In the genomic region with DNA sequence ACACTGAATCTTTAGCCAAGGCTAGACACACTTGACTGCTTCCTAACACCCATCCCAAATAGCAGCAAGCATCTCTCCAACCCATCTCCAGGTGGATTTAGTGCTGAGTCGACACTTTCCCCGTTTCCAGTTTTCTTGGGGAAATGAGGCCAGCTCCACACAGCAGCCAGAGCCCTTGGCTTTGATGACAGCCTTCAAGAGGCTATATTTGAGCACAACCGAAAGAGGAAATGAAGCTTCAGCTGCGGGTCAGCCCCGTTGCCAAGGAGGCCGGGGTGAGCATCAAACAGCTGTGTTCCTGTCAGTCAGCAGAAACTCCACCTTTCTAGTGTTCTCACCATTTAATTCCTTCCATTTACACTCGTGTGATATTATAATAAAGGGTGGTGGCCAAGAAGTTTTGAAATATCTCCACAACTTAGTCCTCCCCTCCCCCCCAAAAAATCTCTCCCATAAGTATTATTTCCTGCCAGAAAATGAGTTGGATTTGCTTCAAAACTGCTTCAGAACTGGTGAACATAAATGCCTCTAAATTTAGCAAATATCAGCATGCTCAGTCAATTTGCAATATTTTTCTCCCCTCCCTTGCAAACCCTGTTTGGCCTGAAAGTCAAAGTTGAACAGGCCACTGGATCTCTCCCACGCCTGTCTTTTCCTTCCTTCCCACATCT, we compare ENCODE assay signal across 9 mouse cellular contexts.
A peak's percentile ranks its signal among the peaks of the same experiment; 100 is the strongest.
DNase-seq lines count a peak whose midpoint lies in the region; ATAC-seq and TF ChIP-seq lines count a peak whose summit lies in the region.
"Had no signal": no experiment of that assay in that cellular context is flagged by ENCODE, and none has a peak within 500 bp of the region (broad histone marks: within the 10 kb centered on the region; RNA-seq: fewer than 3 reads in every experiment).

No protein-coding gene starts in this region.

- TF ChIP-seq EP300 in liver, postnatal 0 days (IDR thresholded peaks at IDR 0.05; ENCODE audit: low read depth): no peak

- no peak overlapping the region for H3K4me3 ChIP-seq in heart, embryonic 15.5 days
- H3K4me3 ChIP-seq in liver, postnatal 0 days (ENCODE audit: low read depth, low read length): no peak overlapping the region
- H3K4me3 ChIP-seq in midbrain, embryonic 13.5 days (replicated peaks): no peak overlapping the region
- H3K4me3 ChIP-seq: hindbrain, embryonic 15.5 days; neural tube, embryonic 13.5 days had no signal

- H3K9me3 ChIP-seq in heart, embryonic 15.5 days (replicated peaks): no peaks in the 10 kb centered on the region; the same call in 1 of the 2 replicates
- H3K9me3 ChIP-seq in liver, postnatal 0 days (ENCODE audit: low read length): peaks cover 6% of the 10 kb centered on the region; the same call in 1 of the 2 replicates
- H3K9me3 ChIP-seq in midbrain, embryonic 13.5 days: peaks cover 16% of the 10 kb centered on the region; the same call in 1 of the 2 replicates
- H3K9me3 ChIP-seq: hindbrain, embryonic 15.5 days had no signal

- no peak for TF ChIP-seq CTCF in liver, postnatal 0 days (IDR thresholded peaks at IDR 0.05; ENCODE audit: low read depth)

- 0 out of 2 replicates have a peak, but pooled peaks have one; percentile 35 for ATAC-seq in heart, embryonic 15.5 days (replicated peaks; ENCODE audit: insufficient number of reproducible peaks, insufficient read depth, low FRiP score, low read depth)
- peak; percentile 19; the same call in 1 of the 2 replicates for ATAC-seq in liver, postnatal 0 days
- no peak for ATAC-seq in midbrain, embryonic 13.5 days

- H3K4me2 ChIP-seq in heart, embryonic 15.5 days: 0 out of 2 replicates have a peak overlapping the region, but pooled peaks have one; percentile 8
- H3K4me2 ChIP-seq in liver, postnatal 0 days (ENCODE audit: low read depth, low read length): no peak overlapping the region
- no peak overlapping the region for H3K4me2 ChIP-seq in midbrain, embryonic 13.5 days (replicated peaks)
- H3K4me2 ChIP-seq: hindbrain, embryonic 15.5 days; neural tube, embryonic 13.5 days had no signal

- DNase-seq in right cerebral cortex, adult 18-20 months: peak; percentile 31
- no peak for DNase-seq in right cerebral cortex, postnatal 4 days
- peak; percentile 38 for DNase-seq in liver, postnatal 0 days
- DNase-seq in spleen, postnatal 10 days (ENCODE audit: low spot score in 2 of 2): peak; percentile 7 to 62
- no peak for DNase-seq in cerebellum, adult 8-10 months

- no peaks in the 10 kb centered on the region for H3K36me3 ChIP-seq in heart, embryonic 15.5 days
- no peaks in the 10 kb centered on the region for H3K36me3 ChIP-seq in liver, postnatal 0 days (replicated peaks; ENCODE audit: insufficient read depth, low read length)
- no peaks in the 10 kb centered on the region for H3K36me3 ChIP-seq in midbrain, embryonic 13.5 days
- H3K36me3 ChIP-seq: hindbrain, embryonic 15.5 days; neural tube, embryonic 13.5 days had no signal

- H3K9ac ChIP-seq in heart, embryonic 15.5 days: no peak overlapping the region
- no peak overlapping the region for H3K9ac ChIP-seq in liver, postnatal 0 days (replicated peaks)
- H3K9ac ChIP-seq in midbrain, embryonic 13.5 days (replicated peaks): no peak overlapping the region
- H3K9ac ChIP-seq: hindbrain, embryonic 15.5 days; neural tube, embryonic 13.5 days had no signal

- peak overlapping the region; percentile 62 for H3K27ac ChIP-seq in heart, embryonic 15.5 days
- peak overlapping the region; percentile 51 for H3K27ac ChIP-seq in liver, postnatal 0 days (ENCODE audit: low read depth)
- no peak overlapping the region for H3K27ac ChIP-seq in midbrain, embryonic 13.5 days
- H3K27ac ChIP-seq: hindbrain, embryonic 15.5 days; neural tube, embryonic 13.5 days had no signal

- H3K4me1 ChIP-seq in heart, embryonic 15.5 days (replicated peaks): peaks cover 11% of the 10 kb centered on the region
- no peaks in the 10 kb centered on the region for H3K4me1 ChIP-seq in liver, postnatal 0 days (ENCODE audit: insufficient read depth)
- H3K4me1 ChIP-seq in midbrain, embryonic 13.5 days (replicated peaks): no peaks in the 10 kb centered on the region
- H3K4me1 ChIP-seq: neural tube, embryonic 13.5 days had no signal

- no peaks in the 10 kb centered on the region for H3K27me3 ChIP-seq in heart, embryonic 15.5 days
- H3K27me3 ChIP-seq in liver, postnatal 0 days (ENCODE audit: insufficient read depth, low read length): no peaks in the 10 kb centered on the region
- H3K27me3 ChIP-seq in midbrain, embryonic 13.5 days: no peaks in the 10 kb centered on the region
- H3K27me3 ChIP-seq: hindbrain, embryonic 15.5 days; neural tube, embryonic 13.5 days had no signal

- WGBS in heart, embryonic 15.5 days: 34% methylated on average over 8 of the region's 8 CpGs
- WGBS in liver, postnatal 0 days (ENCODE audit: insufficient replicate concordance): 34% methylated on average over 8 of the region's 8 CpGs
- 83% methylated on average over 8 of the region's 8 CpGs for WGBS in midbrain, embryonic 13.5 days

Comparison
In these comparisons a context has a peak if more than half of its experiments do, and no peak if none do; other contexts are left out.
1. DNase-seq: peak in right cerebral cortex, adult 18-20 months (single experiment), liver, postnatal 0 days (single experiment) and spleen, postnatal 10 days (2 of 2); none in right cerebral cortex, postnatal 4 days (single experiment) and cerebellum, adult 8-10 months (single experiment).